Mouse (Mus musculus) kidney, embryonic 15.5 days (tissue): ENCODE data around the gene Sstr5. TPM values are rescaled to one million over a fixed set of nuclear protein-coding genes. Genes with fewer than 3 reads are reported as not detected.

Source experiments
- ATAC-seq: fragments of 200-750 bp; cut with Nextera tagmentation; replicated peaks from 2 replicates; pipeline ENCODE4 v1.8.0; 2017; ENCODE audit warnings: moderate TSS enrichment; ENCODE audit not compliant: low FRiP score
- H3K27ac ChIP-seq: fragments of 300-500 bp; sonication (generic); 2 replicates; pipeline ENCODE4 v1.5.1; 2015; ENCODE audit warnings: mild to moderate bottlenecking, inconsistent platforms
- H3K27me3 ChIP-seq: fragments of 300-500 bp; sonication (generic); 2 replicates; pipeline ENCODE4 v1.6.1; 2015; ENCODE audit warnings: inconsistent platforms
- H3K36me3 ChIP-seq: fragments of 300-500 bp; sonication (generic); 2 replicates; pipeline ENCODE4 v1.6.1; 2015; ENCODE audit warnings: inconsistent platforms
- H3K4me1 ChIP-seq: fragments of 300-500 bp; sonication (generic); 2 replicates; pipeline ENCODE4 v1.6.1; 2015; ENCODE audit warnings: inconsistent platforms
- H3K4me2 ChIP-seq: fragments of 300-500 bp; sonication (generic); 2 replicates; pipeline ENCODE4 v1.6.1; 2015; ENCODE audit warnings: moderate library complexity, mild to moderate bottlenecking, inconsistent platforms
- H3K4me3 ChIP-seq: fragments of 300-500 bp; sonication (generic); replicated peaks from 2 replicates; pipeline ENCODE4 v1.5.1; 2015; ENCODE audit warnings: mild to moderate bottlenecking, inconsistent platforms
- H3K9ac ChIP-seq: fragments of 300-500 bp; sonication (generic); 2 replicates; pipeline ENCODE4 v1.6.1; 2015; ENCODE audit warnings: mild to moderate bottlenecking, inconsistent platforms
- H3K9me3 ChIP-seq: fragments of 300-500 bp; sonication (generic); replicated peaks from 2 replicates; pipeline ENCODE4 v1.6.1; 2016; ENCODE audit warnings: inconsistent platforms
- WGBS: fragments of 180-500 bp; shearing (Covaris S2); methylation state at CpG from one replicate; pipeline ENCODE4 v1.1.7; 2015; ENCODE audit warnings: mixed read lengths; 5-methylcytosine and 5-hydroxymethylcytosine counted together
- polyA plus RNA-seq: library from polyadenylated mRNA; unstranded; fragments of >200 nt; fragmentation: Nextera tagmentation; extraction: Ambion mirVana; gene quantifications from 2 replicates; pipeline ENCODE4 v1.2.1, GENCODE M21; 2015

Gene Sstr5
- not detected in 2 replicates for polyA plus RNA-seq

DNA sequence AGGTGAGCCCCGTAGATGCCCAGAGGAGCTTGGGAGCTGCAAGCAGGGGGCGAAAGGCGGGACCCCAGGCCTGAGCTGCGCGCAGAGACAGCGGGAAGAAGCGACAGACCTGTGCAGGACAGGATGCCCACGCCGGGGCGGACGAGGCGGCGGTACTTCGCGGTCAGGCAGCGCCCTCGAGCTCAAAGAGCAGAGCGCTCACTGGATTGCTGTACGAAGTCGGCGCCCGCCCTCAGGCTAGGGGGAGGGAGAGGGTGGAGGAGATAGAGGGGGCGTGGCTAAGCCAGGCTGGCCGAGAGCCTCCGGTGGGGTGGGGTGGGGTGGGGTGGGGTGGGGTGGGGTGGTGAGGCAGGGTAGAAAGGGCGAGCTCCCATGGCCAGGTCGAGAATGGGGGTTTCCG, at the start of gene Sstr5:
Gene Sstr5 (minus strand): TSS at position 276 of the 400 bp plus-strand sequence.
- Histone ChIP-seq H3K36me3 (no peaks in the 10 kb centered on the region), H3K4me1 (peaks cover 8% of the 10 kb centered on the region), H3K9me3 (no peaks in the 10 kb centered on the region), H3K27me3 (peaks cover 53% of the 10 kb centered on the region), H3K9ac (peak within 1 kb of the TSS; percentile 44), H3K4me3 (peak within 1 kb of the TSS; percentile 33), H3K27ac (no peak within 1 kb of the TSS), H3K4me2 (peak within 1 kb of the TSS; percentile 67)
- ATAC-seq: 0 out of 2 replicates have a peak, but pooled peaks have one; percentile 54
- WGBS: under 1% methylated on average over 19 of the region's 28 CpGs

GRCm38 (mm10) chr17:25541768-25542167, 44.7 kb upstream of the Sstr5 start:
- no peak overlapping the region for H3K4me3 ChIP-seq
- no peak overlapping the region for H3K4me2 ChIP-seq
- H3K4me1 ChIP-seq: peaks cover 11% of the 10 kb centered on the region
- H3K36me3 ChIP-seq: no peaks in the 10 kb centered on the region
- H3K27ac ChIP-seq: no peak overlapping the region
- H3K9ac ChIP-seq: no peak overlapping the region
- no peaks in the 10 kb centered on the region for H3K9me3 ChIP-seq
- H3K27me3 ChIP-seq: no peaks in the 10 kb centered on the region
- 79% methylated on average over 4 of the region's 4 CpGs for WGBS
- ATAC-seq: no peak

- no peak for ATAC-seq
- Histone ChIP-seq H3K4me1 (peaks cover 11% of the 10 kb centered on the region), H3K27me3 (no peaks in the 10 kb centered on the region), H3K36me3 (no peaks in the 10 kb centered on the region), H3K4me2 (no peak overlapping the region), H3K4me3 (no peak overlapping the region), H3K9ac (no peak overlapping the region), H3K9me3 (no peaks in the 10 kb centered on the region), H3K27ac (no peak overlapping the region)
- WGBS: 76% methylated on average over 5 of the region's 5 CpGs
These were observed 43.6 kb upstream of the Sstr5 start for GRCm38 (mm10) chr17:25540731-25541130.

DNA sequence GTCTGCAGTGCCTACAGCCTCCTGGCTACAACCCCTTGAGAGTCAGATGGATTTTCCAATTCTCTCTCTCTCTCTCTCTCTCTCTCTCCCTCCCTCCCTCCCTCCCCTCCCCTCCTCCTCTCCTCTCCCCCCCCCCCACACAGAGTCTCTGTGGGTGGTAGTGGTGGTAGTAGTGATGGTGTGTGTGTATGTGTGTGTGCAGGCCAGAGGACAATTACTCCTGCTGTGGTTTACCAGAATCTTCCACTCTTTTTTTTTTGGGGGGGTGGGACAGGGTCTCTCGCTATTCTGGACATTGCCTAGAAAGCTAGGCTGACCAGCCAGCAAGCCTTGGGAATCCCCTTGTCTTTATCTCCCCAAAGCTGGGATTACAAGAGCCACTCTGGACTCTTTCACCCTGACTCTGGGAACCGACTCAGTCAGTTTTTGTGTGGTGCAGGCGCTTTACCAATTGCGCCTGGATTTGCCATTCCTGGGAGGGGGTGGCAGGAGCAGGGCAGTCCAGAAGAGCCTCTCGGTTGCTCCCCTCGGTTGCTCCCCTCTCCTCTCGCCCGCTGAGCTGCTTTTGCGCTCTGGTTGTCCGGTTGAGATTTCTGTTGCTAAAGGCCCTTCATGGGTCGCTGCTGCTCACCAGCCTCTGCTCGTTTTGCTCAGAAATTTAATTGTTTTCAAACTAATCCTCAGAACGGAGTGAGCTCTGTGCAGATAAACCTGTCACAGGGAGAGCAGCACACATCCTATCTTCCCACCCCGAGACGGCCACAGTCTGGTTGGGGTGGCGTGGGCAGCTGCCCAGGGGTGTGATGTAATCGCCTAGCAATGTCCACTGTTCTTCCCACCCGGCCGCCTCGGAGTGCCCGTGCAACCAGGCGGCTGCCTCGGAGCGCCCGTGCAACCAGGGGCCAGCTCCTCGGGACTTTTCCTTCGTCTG, 42.1 kb upstream of the Sstr5 start:
- no peaks in the 10 kb centered on the region for H3K36me3 ChIP-seq
- ATAC-seq: peak; percentile 81
- no peaks in the 10 kb centered on the region for H3K9me3 ChIP-seq
- H3K4me2 ChIP-seq: peak overlapping the region; percentile 52
- 24% methylated on average over 27 of the region's 27 CpGs for WGBS
- peak overlapping the region; percentile 22 for H3K4me3 ChIP-seq
- peak overlapping the region; percentile 11; the same call in 1 of the 2 replicates for H3K27ac ChIP-seq
- peaks cover 11% of the 10 kb centered on the region for H3K4me1 ChIP-seq
- H3K27me3 ChIP-seq: no peaks in the 10 kb centered on the region
- no peak overlapping the region for H3K9ac ChIP-seq

GRCm38 (mm10) chr17:25530357-25531022, 33.4 kb upstream of the Sstr5 start:
- Histone ChIP-seq H3K4me2 (no peak overlapping the region), H3K4me1 (no peaks in the 10 kb centered on the region), H3K9ac (no peak overlapping the region), H3K36me3 (no peaks in the 10 kb centered on the region), H3K27me3 (no peaks in the 10 kb centered on the region), H3K27ac (no peak overlapping the region), H3K9me3 (no peaks in the 10 kb centered on the region), H3K4me3 (no peak overlapping the region)
- WGBS: 72% methylated on average over 8 of the region's 8 CpGs
- no peak for ATAC-seq

DNA sequence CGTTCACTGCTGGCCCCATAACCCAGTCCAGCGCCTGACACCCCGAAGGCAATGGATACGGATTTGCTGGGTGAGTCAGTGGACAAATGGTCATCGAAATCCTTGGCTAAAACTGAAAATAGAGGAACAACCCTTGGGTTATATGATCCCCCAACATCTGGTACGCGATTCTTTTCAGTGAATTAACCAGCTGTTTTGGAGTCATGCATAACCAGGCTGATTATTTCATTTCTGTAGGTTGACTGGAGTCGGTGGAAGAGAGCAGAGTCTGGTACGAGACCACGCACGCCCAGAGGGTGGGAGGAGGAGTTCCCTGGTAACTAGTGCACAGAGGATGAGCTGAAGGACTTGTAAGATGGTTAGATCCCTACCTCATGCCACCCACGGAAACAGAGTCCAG, 25.0 kb upstream of the Sstr5 start:
- Histone ChIP-seq H3K9me3 (no peaks in the 10 kb centered on the region), H3K36me3 (no peaks in the 10 kb centered on the region), H3K4me2 (no peak overlapping the region), H3K4me1 (peaks cover 7% of the 10 kb centered on the region), H3K9ac (no peak overlapping the region), H3K4me3 (no peak overlapping the region), H3K27me3 (no peaks in the 10 kb centered on the region), H3K27ac (no peak overlapping the region)
- WGBS: 67% methylated on average over 12 of the region's 12 CpGs
- no peak for ATAC-seq

- Histone ChIP-seq H3K4me3 (no peak overlapping the region), H3K9ac (no peak overlapping the region), H3K27me3 (no peaks in the 10 kb centered on the region), H3K4me2 (no peak overlapping the region), H3K27ac (no peak overlapping the region), H3K36me3 (no peaks in the 10 kb centered on the region), H3K9me3 (no peaks in the 10 kb centered on the region), H3K4me1 (peaks cover 11% of the 10 kb centered on the region)
- ATAC-seq: no peak
- WGBS: 25% methylated on average over 9 of the region's 9 CpGs
These were observed 23.4 kb upstream of the Sstr5 start for GRCm38 (mm10) chr17:25520492-25520891.

- Histone ChIP-seq H3K9me3 (no peaks in the 10 kb centered on the region), H3K27me3 (no peaks in the 10 kb centered on the region), H3K9ac (no peak overlapping the region), H3K4me1 (peaks cover 11% of the 10 kb centered on the region), H3K36me3 (no peaks in the 10 kb centered on the region), H3K4me2 (no peak overlapping the region), H3K4me3 (no peak overlapping the region), H3K27ac (no peak overlapping the region)
- ATAC-seq: no peak
- WGBS: 82% methylated on average over 5 of the region's 5 CpGs
These were observed 22.4 kb upstream of the Sstr5 start for GRCm38 (mm10) chr17:25519511-25519910.

DNA sequence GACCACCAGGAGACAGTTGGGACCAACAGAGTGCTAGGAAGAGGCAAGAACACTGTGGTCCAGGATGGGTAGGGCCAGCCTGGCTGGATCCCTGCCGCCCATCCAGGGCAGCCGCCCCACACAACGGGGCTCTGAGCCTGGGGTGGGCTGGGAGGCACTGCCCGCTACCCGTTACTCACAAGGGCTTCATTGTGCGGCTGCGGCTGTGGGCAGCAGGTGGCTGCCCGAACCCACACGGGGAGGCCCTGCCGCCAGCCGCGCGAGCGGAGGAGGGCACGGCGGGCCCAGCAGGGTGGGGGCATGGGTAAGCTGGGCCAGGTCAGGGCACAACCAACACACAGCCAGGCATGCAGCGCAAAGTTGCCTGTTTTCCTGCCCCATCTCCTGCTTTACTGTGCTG, 21.1 kb upstream of the Sstr5 start:
- no peaks in the 10 kb centered on the region for H3K27me3 ChIP-seq
- 89% methylated on average over 17 of the region's 17 CpGs for WGBS
- peaks cover 11% of the 10 kb centered on the region for H3K4me1 ChIP-seq
- no peak overlapping the region for H3K9ac ChIP-seq
- ATAC-seq: 0 out of 2 replicates have a peak, but pooled peaks have one; percentile 12
- H3K27ac ChIP-seq: no peak overlapping the region
- H3K36me3 ChIP-seq: no peaks in the 10 kb centered on the region
- H3K4me3 ChIP-seq: no peak overlapping the region
- no peaks in the 10 kb centered on the region for H3K9me3 ChIP-seq
- no peak overlapping the region for H3K4me2 ChIP-seq

DNA sequence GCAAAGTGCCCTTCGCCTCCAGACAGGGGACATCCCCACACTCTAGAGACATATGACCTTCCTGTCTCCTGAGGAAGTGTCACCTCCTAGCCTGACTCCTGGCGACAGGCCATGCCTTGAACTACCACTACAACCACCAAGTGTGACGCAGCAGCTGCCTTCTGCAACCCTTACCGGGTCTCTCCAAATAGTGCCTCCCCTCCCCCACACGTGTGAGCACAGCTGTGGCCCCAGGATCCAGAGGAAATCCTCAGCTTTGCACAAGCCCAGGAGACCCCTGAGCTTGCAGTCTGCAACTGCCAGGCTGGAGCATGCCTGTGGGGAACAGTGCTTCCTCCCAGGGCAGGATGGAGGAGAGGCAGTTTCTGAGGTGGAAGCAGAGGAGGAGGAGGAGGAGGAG, 19.2 kb upstream of the Sstr5 start:
- no peak overlapping the region for H3K4me3 ChIP-seq
- no peaks in the 10 kb centered on the region for H3K9me3 ChIP-seq
- no peak overlapping the region for H3K4me2 ChIP-seq
- H3K9ac ChIP-seq: no peak overlapping the region
- no peak overlapping the region for H3K27ac ChIP-seq
- H3K4me1 ChIP-seq: peaks cover 11% of the 10 kb centered on the region
- WGBS: 19% methylated on average over 5 of the region's 5 CpGs
- H3K36me3 ChIP-seq: no peaks in the 10 kb centered on the region
- ATAC-seq: no peak
- no peaks in the 10 kb centered on the region for H3K27me3 ChIP-seq

- Histone ChIP-seq H3K4me3 (no peak overlapping the region), H3K27ac (no peak overlapping the region), H3K36me3 (no peaks in the 10 kb centered on the region), H3K4me1 (peaks cover 4% of the 10 kb centered on the region), H3K9ac (no peak overlapping the region), H3K9me3 (no peaks in the 10 kb centered on the region), H3K4me2 (no peak overlapping the region), H3K27me3 (no peaks in the 10 kb centered on the region)
- WGBS: 91% methylated on average over 2 of the region's 2 CpGs
- no peak for ATAC-seq
These were observed 17.0 kb upstream of the Sstr5 start for GRCm38 (mm10) chr17:25514055-25514454.

- no peak for ATAC-seq
- H3K4me3 ChIP-seq: no peak overlapping the region
- no peak overlapping the region for H3K9ac ChIP-seq
- H3K4me2 ChIP-seq: no peak overlapping the region
- no peaks in the 10 kb centered on the region for H3K36me3 ChIP-seq
- peaks cover 4% of the 10 kb centered on the region for H3K4me1 ChIP-seq
- no peaks in the 10 kb centered on the region for H3K27me3 ChIP-seq
- 67% methylated on average over 3 of the region's 3 CpGs for WGBS
- no peak overlapping the region for H3K27ac ChIP-seq
- no peaks in the 10 kb centered on the region for H3K9me3 ChIP-seq
These were observed 14.8 kb upstream of the Sstr5 start for GRCm38 (mm10) chr17:25511876-25512275.
